Mouse (Mus musculus) stomach, postnatal 0 days (tissue): ENCODE data around the gene Phldb1.

Experiments used
- CTCF ChIP-seq: IDR thresholded peaks from 2 replicates; pipeline ENCODE4 v1.5.1; 2016; ENCODE audit warnings: antibody characterized with exemption, low read depth, mild to moderate bottlenecking, moderate library complexity
- EP300 ChIP-seq: optimal IDR thresholded peaks from 2 replicates; pipeline ENCODE3; 2016; ENCODE audit warnings: antibody characterized with exemption

- peak; percentile 78 for TF ChIP-seq CTCF
- TF ChIP-seq EP300, result no peak
Measured at GRCm38 (mm10) chr9:44709600-44709999, 25.4 kb downstream of the Phldb1 start.
